Mouse (Mus musculus) heart, postnatal 25 days (tissue): ENCODE results near the gene Galnt13. TPM values are rescaled to one million over a fixed set of nuclear protein-coding genes. Genes with fewer than 3 reads are reported as not detected.
"Not testable (repeated sequence)": the region's sequence is repeated elsewhere in the genome, so short reads cannot be mapped to it uniquely, and the experiment has no call there.

Source experiments
- DNase-seq: peaks from one replicate; pipeline ENCODE4 v3.0.0; 2022; ENCODE audit warnings: low spot score
- intact Hi-C: fragments of 180-260 bp; cut with DNase I; formaldehyde crosslinking; loops from one replicate; pipeline ENCODE4 v1.15.1; 2025
- total RNA-seq, 2 experiments: library from RNA; stranded (reverse); gene quantifications; 2 replicates each; pipeline ENCODE4 v1.2.3; 2021

Galnt13 gene
- not detected for total RNA-seq

GRCm38 (mm10) chr2:54435937-54436735 is at the start of gene Galnt13:
Gene Galnt13, plus strand, starts transcription at chr2:54436317.
- intact Hi-C loops = no loop called here
- no peak for DNase-seq

- DNase-seq = no peak
- intact Hi-C loops = no loop called here
Measured at GRCm38 (mm10) chr2:54431060-54431459, 5.1 kb upstream of the Galnt13 start.

GRCm38 (mm10) chr2:54435380-54435779 is 737 bp upstream of the Galnt13 start:
- intact Hi-C loops = no loop called here

GRCm38 (mm10) chr2:54436736-54437500 is 801 bp downstream of the Galnt13 start:
- DNase-seq = no peak
- intact Hi-C loops = no loop called here

More at GRCm38 (mm10) chr2:54435380-54435779, 737 bp upstream of the Galnt13 start:
- no peak for DNase-seq

- no peak for DNase-seq
- intact Hi-C loops = no loop called here
Measured at GRCm38 (mm10) chr2:54437501-54437830, 1.3 kb downstream of the Galnt13 start.

- no peak for DNase-seq
- intact Hi-C loops = no loop called here
Measured at GRCm38 (mm10) chr2:54442734-54443500, 6.8 kb downstream of the Galnt13 start.

- intact Hi-C loops = no loop called here
- DNase-seq = no peak
Measured at GRCm38 (mm10) chr2:54483426-54483825, 47.3 kb downstream of the Galnt13 start.

- intact Hi-C loops = no loop called here
- DNase-seq = no peak
Measured at GRCm38 (mm10) chr2:54522989-54523388, 86.9 kb downstream of the Galnt13 start.

GRCm38 (mm10) chr2:54527073-54527472 is 91.0 kb downstream of the Galnt13 start:
- DNase-seq = no peak
- intact Hi-C loops = no loop called here

GRCm38 (mm10) chr2:54558357-54559153 is 122.4 kb downstream of the Galnt13 start:
- intact Hi-C loops = no loop called here
- DNase-seq = no peak

- no peak for DNase-seq
- intact Hi-C loops = no loop called here
Measured at GRCm38 (mm10) chr2:54565068-54565467, 129.0 kb downstream of the Galnt13 start.

- intact Hi-C loops = no loop called here
- DNase-seq = no peak
Measured at GRCm38 (mm10) chr2:54567186-54567585, 131.1 kb downstream of the Galnt13 start.

- DNase-seq = no peak
- intact Hi-C loops = no loop called here
Measured at GRCm38 (mm10) chr2:54567632-54568031, 131.5 kb downstream of the Galnt13 start.

- DNase-seq, intact Hi-C loops: not testable (repeated sequence)
Measured at GRCm38 (mm10) chr2:54713817-54714216, 277.7 kb downstream of the Galnt13 start.

GRCm38 (mm10) chr2:54751232-54751631 is 315.1 kb downstream of the Galnt13 start:
- intact Hi-C loops = no loop called here
- DNase-seq = no peak

GRCm38 (mm10) chr2:54759781-54760180 is 323.7 kb downstream of the Galnt13 start:
- DNase-seq = no peak
- intact Hi-C loops = no loop called here

GRCm38 (mm10) chr2:54778790-54779273 is 342.7 kb downstream of the Galnt13 start:
- intact Hi-C loops = no loop called here
- no peak for DNase-seq

GRCm38 (mm10) chr2:54813670-54814256 is 377.6 kb downstream of the Galnt13 start:
- intact Hi-C loops = no loop called here
- no peak for DNase-seq

GRCm38 (mm10) chr2:54841245-54841644 is 405.1 kb downstream of the Galnt13 start:
- DNase-seq = no peak
- intact Hi-C loops = no loop called here
